Mouse (Mus musculus): ENCODE data around the gene Serpinb6b. TPM values are rescaled to one million over a fixed set of nuclear protein-coding genes. Genes with fewer than 3 reads are reported as not detected.

The Serpinb6b gene
- polyA plus RNA-seq, 1 experiment = 1.4 TPM

GRCm38 (mm10) chr13:32970776-32971175 lies 5.8 kb downstream of the Serpinb6b start:
- no peaks in the 10 kb centered on the region for H3K27me3 ChIP-seq (ENCODE audit: control insufficient read depth, insufficient read depth, insufficient read length)
- H3K4me3 ChIP-seq = no peak overlapping the region
- no peaks in the 10 kb centered on the region for H3K36me3 ChIP-seq (ENCODE audit: control insufficient read depth, insufficient read depth)
- H3ac ChIP-seq (ENCODE audit: control insufficient read depth, insufficient read length) = no peak overlapping the region
- H3K79me2 ChIP-seq (ENCODE audit: control insufficient read depth, insufficient read depth) = no peaks in the 10 kb centered on the region
- no peak overlapping the region for H3K4me2 ChIP-seq (ENCODE audit: low read depth)
- no peak for TF ChIP-seq MYOG (IDR thresholded peaks at IDR 0.05; ENCODE audit: control insufficient read depth in 1 of 3, insufficient read depth in 1 of 3, insufficient read length in 2 of 3, low read depth in 2 of 3)
- no peak for TF ChIP-seq POLR2AphosphoS2 (IDR thresholded peaks at IDR 0.05; ENCODE audit: insufficient read length, low read depth)
- TF ChIP-seq TCF3 (IDR thresholded peaks at IDR 0.05; ENCODE audit: insufficient read length, low read depth) = no peak
- no peak for TF ChIP-seq USF1 (IDR thresholded peaks at IDR 0.05; ENCODE audit: low read depth)
- no peak for TF ChIP-seq SRF (IDR thresholded peaks at IDR 0.05; ENCODE audit: control insufficient read depth, insufficient read length, low read depth)
- TF ChIP-seq E2F4 (IDR thresholded peaks at IDR 0.05; ENCODE audit: insufficient read depth) = no peak
- no peak for TF ChIP-seq CEBPB (IDR thresholded peaks at IDR 0.05; ENCODE audit: insufficient read depth, poor library complexity, severe bottlenecking)
- TF ChIP-seq MAX (IDR thresholded peaks at IDR 0.05; ENCODE audit: low read depth) = no peak
- TF ChIP-seq TCF12 (IDR thresholded peaks at IDR 0.05; ENCODE audit: insufficient read depth, poor library complexity, severe bottlenecking) = no peak
- TF ChIP-seq MYOD1 (IDR thresholded peaks at IDR 0.05; ENCODE audit: control insufficient read depth in 1 of 3, insufficient read length in 2 of 3, low read depth in 2 of 3) = no peak
- TF ChIP-seq POLR2A (IDR thresholded peaks at IDR 0.05; ENCODE audit: insufficient read length, low read depth) = no peak
- TF ChIP-seq REST (IDR thresholded peaks at IDR 0.05; ENCODE audit: insufficient read depth, insufficient read length) = no peak

GRCm38 (mm10) chr13:32974268-32974667 lies 9.3 kb downstream of the Serpinb6b start:
- H3K36me3 ChIP-seq (ENCODE audit: control insufficient read depth, insufficient read depth) = no peaks in the 10 kb centered on the region
- TF ChIP-seq TCF3 (IDR thresholded peaks at IDR 0.05; ENCODE audit: insufficient read length, low read depth) = no peak
- TF ChIP-seq POLR2A (IDR thresholded peaks at IDR 0.05; ENCODE audit: insufficient read length, low read depth) = no peak
- no peak for TF ChIP-seq MYOG (IDR thresholded peaks at IDR 0.05; ENCODE audit: control insufficient read depth in 1 of 3, insufficient read depth in 1 of 3, insufficient read length in 2 of 3, low read depth in 2 of 3)
- TF ChIP-seq MYOD1 (IDR thresholded peaks at IDR 0.05; ENCODE audit: control insufficient read depth in 1 of 3, insufficient read length in 2 of 3, low read depth in 2 of 3) = no peak
- no peak for TF ChIP-seq CEBPB (IDR thresholded peaks at IDR 0.05; ENCODE audit: insufficient read depth, poor library complexity, severe bottlenecking)
- TF ChIP-seq SRF (IDR thresholded peaks at IDR 0.05; ENCODE audit: control insufficient read depth, insufficient read length, low read depth) = no peak
- no peak for TF ChIP-seq POLR2AphosphoS2 (IDR thresholded peaks at IDR 0.05; ENCODE audit: insufficient read length, low read depth)
- TF ChIP-seq TCF12 (IDR thresholded peaks at IDR 0.05; ENCODE audit: insufficient read depth, poor library complexity, severe bottlenecking) = no peak
- no peak for TF ChIP-seq E2F4 (IDR thresholded peaks at IDR 0.05; ENCODE audit: insufficient read depth)
- no peak for TF ChIP-seq MAX (IDR thresholded peaks at IDR 0.05; ENCODE audit: low read depth)
- TF ChIP-seq USF1 (IDR thresholded peaks at IDR 0.05; ENCODE audit: low read depth) = no peak
- TF ChIP-seq REST (IDR thresholded peaks at IDR 0.05; ENCODE audit: insufficient read depth, insufficient read length) = no peak
- H3K27me3 ChIP-seq (ENCODE audit: control insufficient read depth, insufficient read depth, insufficient read length) = no peaks in the 10 kb centered on the region
- no peak overlapping the region for H3K4me3 ChIP-seq
- no peak overlapping the region for H3ac ChIP-seq (ENCODE audit: control insufficient read depth, insufficient read length)
- H3K4me2 ChIP-seq (ENCODE audit: low read depth) = no peak overlapping the region
- no peaks in the 10 kb centered on the region for H3K79me2 ChIP-seq (ENCODE audit: control insufficient read depth, insufficient read depth)

- TF ChIP-seq TCF12 (IDR thresholded peaks at IDR 0.05; ENCODE audit: insufficient read depth, poor library complexity, severe bottlenecking) (no peak), MAX (IDR thresholded peaks at IDR 0.05; ENCODE audit: low read depth) (no peak)
- Histone ChIP-seq H3ac (ENCODE audit: control insufficient read depth, insufficient read length) (no peak overlapping the region), H3K4me2 (ENCODE audit: low read depth) (no peak overlapping the region), H3K4me3 (no peak overlapping the region), H3K79me2 (ENCODE audit: control insufficient read depth, insufficient read depth) (no peaks in the 10 kb centered on the region), H3K27me3 (ENCODE audit: control insufficient read depth, insufficient read depth, insufficient read length) (no peaks in the 10 kb centered on the region), H3K36me3 (ENCODE audit: control insufficient read depth, insufficient read depth) (no peaks in the 10 kb centered on the region)
Measured at GRCm38 (mm10) chr13:32974889-32975460, 10.0 kb downstream of the Serpinb6b start.

GRCm38 (mm10) chr13:32975710-32976109 lies 10.7 kb downstream of the Serpinb6b start:
- TF ChIP-seq REST (IDR thresholded peaks at IDR 0.05; ENCODE audit: insufficient read depth, insufficient read length) (no peak), POLR2AphosphoS2 (IDR thresholded peaks at IDR 0.05; ENCODE audit: insufficient read length, low read depth) (no peak), MYOG (IDR thresholded peaks at IDR 0.05; ENCODE audit: control insufficient read depth in 1 of 3, insufficient read depth in 1 of 3, insufficient read length in 2 of 3, low read depth in 2 of 3) (no peak), POLR2A (IDR thresholded peaks at IDR 0.05; ENCODE audit: insufficient read length, low read depth) (no peak), CEBPB (IDR thresholded peaks at IDR 0.05; ENCODE audit: insufficient read depth, poor library complexity, severe bottlenecking) (no peak), E2F4 (IDR thresholded peaks at IDR 0.05; ENCODE audit: insufficient read depth) (no peak), SRF (IDR thresholded peaks at IDR 0.05; ENCODE audit: control insufficient read depth, insufficient read length, low read depth) (no peak), TCF12 (IDR thresholded peaks at IDR 0.05; ENCODE audit: insufficient read depth, poor library complexity, severe bottlenecking) (no peak), USF1 (IDR thresholded peaks at IDR 0.05; ENCODE audit: low read depth) (no peak), TCF3 (IDR thresholded peaks at IDR 0.05; ENCODE audit: insufficient read length, low read depth) (no peak), MAX (IDR thresholded peaks at IDR 0.05; ENCODE audit: low read depth) (no peak)
- H3K79me2 ChIP-seq (ENCODE audit: control insufficient read depth, insufficient read depth) = no peaks in the 10 kb centered on the region

GRCm38 (mm10) chr13:32982556-32983042 lies 17.6 kb downstream of the Serpinb6b start:
- Histone ChIP-seq H3K36me3 (ENCODE audit: control insufficient read depth, insufficient read depth) (no peaks in the 10 kb centered on the region), H3K79me2 (ENCODE audit: control insufficient read depth, insufficient read depth) (no peaks in the 10 kb centered on the region), H3K27me3 (ENCODE audit: control insufficient read depth, insufficient read depth, insufficient read length) (no peaks in the 10 kb centered on the region), H3K4me2 (ENCODE audit: low read depth) (no peak overlapping the region), H3ac (ENCODE audit: control insufficient read depth, insufficient read length) (no peak overlapping the region), H3K4me3 (no peak overlapping the region)
- peak; percentile 73 for TF ChIP-seq USF1 (IDR thresholded peaks at IDR 0.05; ENCODE audit: low read depth)
- TF ChIP-seq MYOG (IDR thresholded peaks at IDR 0.05; ENCODE audit: control insufficient read depth in 1 of 3, insufficient read depth in 1 of 3, insufficient read length in 2 of 3, low read depth in 2 of 3) = no peak

More at GRCm38 (mm10) chr13:32975710-32976109, 10.7 kb downstream of the Serpinb6b start:
- no peaks in the 10 kb centered on the region for H3K36me3 ChIP-seq (ENCODE audit: control insufficient read depth, insufficient read depth)
- no peak overlapping the region for H3K4me2 ChIP-seq (ENCODE audit: low read depth)
- no peak overlapping the region for H3ac ChIP-seq (ENCODE audit: control insufficient read depth, insufficient read length)
- H3K27me3 ChIP-seq (ENCODE audit: control insufficient read depth, insufficient read depth, insufficient read length) = no peaks in the 10 kb centered on the region
- H3K4me3 ChIP-seq = no peak overlapping the region

Data from myocyte (in vitro differentiated cells).